ENCODE assay signal across 1 mouse cellular context in the genomic region with DNA sequence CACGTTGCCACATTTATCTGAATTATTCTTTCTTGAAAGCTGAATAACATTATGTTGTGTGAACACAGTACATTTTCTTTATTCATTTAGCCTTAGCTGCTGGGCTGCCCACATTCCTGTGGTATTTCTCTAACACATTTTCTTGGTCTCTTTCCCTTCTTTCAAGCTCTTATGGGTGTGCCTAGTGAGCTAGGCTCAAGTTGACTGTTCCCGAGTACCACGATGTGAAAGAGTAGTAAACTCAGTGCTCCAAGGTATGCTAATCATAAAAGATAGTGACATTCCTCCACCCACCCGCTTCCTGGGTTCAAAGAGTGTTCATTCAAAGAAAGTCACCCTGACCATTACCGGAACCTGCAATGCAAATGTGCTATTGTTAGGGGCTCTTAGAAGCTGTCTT. TPM values are rescaled to one million over a fixed set of nuclear protein-coding genes. Genes with fewer than 3 reads are reported as not detected.
"Had no signal": no experiment of that assay in that cellular context is flagged by ENCODE, and none has a peak within 500 bp of the region (broad histone marks: within the 10 kb centered on the region; RNA-seq: fewer than 3 reads in every experiment).

No protein-coding gene starts in this region.

RNA-seq across cellular contexts. Expression of a gene that starts 3.9 kb away (rescaled TPM):
- polyA plus RNA-seq: erythroblast, embryonic 14.5 days had no signal
